In the genomic region with DNA sequence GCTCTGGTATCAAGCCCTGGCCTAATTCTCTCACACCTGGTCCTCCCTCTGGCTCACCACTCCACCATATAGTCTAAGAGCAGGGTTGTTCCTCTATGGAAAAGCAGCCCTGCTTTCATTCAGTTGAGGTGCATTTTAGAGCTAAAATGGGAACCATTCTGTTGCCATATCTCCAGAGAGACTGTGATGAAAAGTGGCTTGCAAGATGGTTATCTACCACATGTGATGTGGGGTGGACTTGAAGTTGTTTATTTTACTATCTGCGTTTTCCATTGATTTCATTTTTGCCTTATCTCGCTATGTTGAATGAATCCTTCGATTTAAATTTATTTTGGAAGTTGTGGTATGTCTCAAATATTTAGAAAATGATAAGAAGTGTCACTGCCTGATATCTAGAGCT, we compare ENCODE assay signal across 35 mouse cellular contexts. TPM values are rescaled to one million over a fixed set of nuclear protein-coding genes. Genes with fewer than 3 reads are reported as not detected.
"Had no signal": no experiment of that assay in that cellular context is flagged by ENCODE, and none has a peak within 500 bp of the region (broad histone marks: within the 10 kb centered on the region; RNA-seq: fewer than 3 reads in every experiment).

No protein-coding gene starts in this region.

- DNase-seq: gastrocnemius, postnatal 14 days; gastrocnemius, postnatal 36 days; heart, adult 11 months; heart, adult 2 months; heart, postnatal 14 days; heart, postnatal 36 days; kidney, adult 11 months; kidney, adult 2 months; kidney, adult 9 months; kidney, postnatal 10 days; kidney, postnatal 25 days; kidney, postnatal 4 days had no signal

- H3K36me3 ChIP-seq: heart, embryonic 13.5 days; heart, embryonic 15.5 days; hindbrain, embryonic 13.5 days; hindbrain, embryonic 15.5 days; limb, embryonic 10.5 days; limb, embryonic 12.5 days; liver, embryonic 12.5 days had no signal

- ATAC-seq: hindbrain, postnatal 0 days; intestine, embryonic 16.5 days; liver, embryonic 12.5 days had no signal

- H3K4me3 ChIP-seq: heart, adult 2 months; heart, embryonic 13.5 days; heart, embryonic 15.5 days; hindbrain, embryonic 13.5 days; hindbrain, embryonic 15.5 days; layer of hippocampus, adult 2 months; left cerebral cortex, adult 2 months; limb, embryonic 10.5 days; limb, embryonic 12.5 days; liver, embryonic 12.5 days had no signal

- H3K27me3 ChIP-seq: heart, embryonic 15.5 days; hindbrain, embryonic 13.5 days; hindbrain, embryonic 15.5 days; limb, embryonic 12.5 days had no signal

- H3K4me2 ChIP-seq: heart, embryonic 11.5 days; heart, embryonic 13.5 days; heart, embryonic 15.5 days; hindbrain, embryonic 13.5 days; hindbrain, embryonic 15.5 days; limb, embryonic 12.5 days; liver, embryonic 12.5 days had no signal

- H3K27ac ChIP-seq: heart, adult 2 months; heart, embryonic 13.5 days; heart, embryonic 15.5 days; hindbrain, embryonic 13.5 days; hindbrain, embryonic 15.5 days; hindbrain, postnatal 0 days; layer of hippocampus, adult 2 months; left cerebral cortex, adult 2 months; limb, embryonic 10.5 days; limb, embryonic 12.5 days; liver, embryonic 12.5 days; liver, embryonic 14.5 days had no signal

- H3K9ac ChIP-seq: heart, embryonic 13.5 days; heart, embryonic 15.5 days; hindbrain, embryonic 13.5 days; hindbrain, embryonic 15.5 days; limb, embryonic 12.5 days; liver, embryonic 12.5 days; liver, embryonic 14.5 days had no signal

- H3K9me3 ChIP-seq: heart, embryonic 13.5 days; heart, embryonic 15.5 days; hindbrain, embryonic 13.5 days; hindbrain, embryonic 15.5 days; limb, embryonic 10.5 days; limb, embryonic 12.5 days; liver, embryonic 12.5 days had no signal

RNA-seq across cellular contexts. Expression of gene Eps8l3, which starts 30.2 kb away (rescaled TPM):
- total RNA-seq: gastrocnemius, adult 18-20 months; gastrocnemius, adult 8-10 months; gastrocnemius, postnatal 14 days; gastrocnemius, postnatal 36 days; heart, adult 2 months; heart, postnatal 14 days; heart, postnatal 36 days; hematopoietic stem cell, adult 5-6 weeks; hindbrain, postnatal 0 days; layer of hippocampus, adult 2 months; layer of hippocampus, postnatal 10 days; layer of hippocampus, postnatal 25 days; left cerebral cortex, adult 2 months; left cerebral cortex, postnatal 14 days; left cerebral cortex, postnatal 36 days had no signal
- polyA plus RNA-seq: heart, adult 2 months; heart, embryonic 11.5 days; heart, embryonic 13.5 days; heart, embryonic 15.5 days; heart, postnatal 0 days; hindbrain, embryonic 11.5 days; hindbrain, embryonic 13.5 days; hindbrain, embryonic 15.5 days; hindbrain, postnatal 0 days; kidney, embryonic 16.5 days; limb, embryonic 10.5 days; limb, embryonic 12.5 days; liver, embryonic 12.5 days had no signal
